Mouse (Mus musculus): ENCODE measurements around the gene Rabggta.

- TF ChIP-seq CTCF (IDR thresholded peaks at IDR 0.05; ENCODE audit: borderline replicate concordance, extremely low read depth, insufficient read depth, insufficient read length): peak; percentile 70; the same call in 1 of the 2 replicates
- TF ChIP-seq POLR2A (IDR thresholded peaks at IDR 0.05; ENCODE audit: borderline replicate concordance, extremely low read depth, insufficient read depth, insufficient read length, poor library complexity, severe bottlenecking): no peak
Observed at GRCm38 (mm10) chr14:55758363-55758784, 36.3 kb upstream of the Rabggta start, which contains the start of gene Cideb.
